Mouse (Mus musculus) NIH3T3 (cell line): Measurements from ENCODE around the gene Cox14.
"Not testable (repeated sequence)": the region's sequence is repeated elsewhere in the genome, so short reads cannot be mapped to it uniquely, and the experiment has no call there.

Experiments
- DNase-seq: peaks from one replicate; pipeline ENCODE4 v3.0.0-alpha.2; 2012; ENCODE audit warnings: low read depth

Gene Cox14

GRCm38 (mm10) chr15:99727039-99727438 lies 1.6 kb downstream of the Cox14 start:
- DNase-seq = not testable (repeated sequence)

- no peak for DNase-seq
Measured at GRCm38 (mm10) chr15:99727525-99727924, 2.1 kb downstream of the Cox14 start.

- no peak for DNase-seq
Measured at GRCm38 (mm10) chr15:99728211-99728610, 2.8 kb downstream of the Cox14 start.

GRCm38 (mm10) chr15:99729056-99729783 lies 3.8 kb downstream of the Cox14 start:
- no peak for DNase-seq

- no peak for DNase-seq
Measured at GRCm38 (mm10) chr15:99731167-99731566, 5.7 kb downstream of the Cox14 start.

GRCm38 (mm10) chr15:99731678-99732077 lies 6.3 kb downstream of the Cox14 start:
- no peak for DNase-seq

GRCm38 (mm10) chr15:99733186-99733585 lies 7.8 kb downstream of the Cox14 start:
- DNase-seq = peak; percentile 29

- DNase-seq = no peak
Measured at GRCm38 (mm10) chr15:99735631-99736030, 10.2 kb downstream of the Cox14 start.

GRCm38 (mm10) chr15:99736675-99737074 lies 11.3 kb downstream of the Cox14 start:
- DNase-seq = no peak

GRCm38 (mm10) chr15:99740229-99740628 lies 14.8 kb downstream of the Cox14 start:
- DNase-seq = no peak

GRCm38 (mm10) chr15:99754204-99754603 lies 28.8 kb downstream of the Cox14 start:
- DNase-seq = no peak

GRCm38 (mm10) chr15:99767467-99767866 lies 42.0 kb downstream of the Cox14 start:
- no peak for DNase-seq

- no peak for DNase-seq
Measured at GRCm38 (mm10) chr15:99768761-99769160, 43.3 kb downstream of the Cox14 start.

- DNase-seq = peak; percentile 41
Measured at GRCm38 (mm10) chr15:99771004-99771500, 45.6 kb downstream of the Cox14 start.

- peak; percentile 65 for DNase-seq
Measured at GRCm38 (mm10) chr15:99771601-99772276, 46.3 kb downstream of the Cox14 start.

- peak; percentile 94 for DNase-seq
Measured at GRCm38 (mm10) chr15:99772277-99772880, 47.0 kb downstream of the Cox14 start.

- DNase-seq = not testable (repeated sequence)
Measured at GRCm38 (mm10) chr15:99772881-99772924, 47.3 kb downstream of the Cox14 start, which contains the start of gene Cers5. Gene Cers5, minus strand, starts transcription at chr15:99772885.

GRCm38 (mm10) chr15:99772925-99773324 lies 47.5 kb downstream of the Cox14 start:
- DNase-seq = no peak
